Mouse (Mus musculus) liver, embryonic 13.5 days (tissue): ENCODE data around the gene Cyb5b. TPM values are rescaled to one million over a fixed set of nuclear protein-coding genes. Genes with fewer than 3 reads are reported as not detected.
"Not testable (repeated sequence)": the region's sequence is repeated elsewhere in the genome, so short reads cannot be mapped to it uniquely, and the experiment has no call there.

Experiments
- ATAC-seq: fragments of 200-750 bp; cut with Nextera tagmentation; 2 replicates; pipeline ENCODE4 v1.8.0; 2017; ENCODE audit warnings: low read depth, mild to moderate bottlenecking, moderate number of reproducible peaks, moderate library complexity
- DNase-seq: peaks from one replicate; pipeline ENCODE4 v3.0.0; 2022
- H3K27ac ChIP-seq: fragments of 300-500 bp; sonication (generic); 2 replicates; pipeline ENCODE4 v1.5.1; 2015; ENCODE audit warnings: moderate library complexity, mild to moderate bottlenecking, inconsistent platforms
- H3K27me3 ChIP-seq: fragments of 300-500 bp; sonication (generic); 2 replicates; pipeline ENCODE4 v1.6.1; 2015; ENCODE audit warnings: mild to moderate bottlenecking, inconsistent platforms
- H3K36me3 ChIP-seq: fragments of 300-500 bp; sonication (generic); 2 replicates; pipeline ENCODE4 v1.6.1; 2015; ENCODE audit warnings: mild to moderate bottlenecking, inconsistent platforms
- H3K4me1 ChIP-seq: fragments of 300-500 bp; sonication (generic); replicated peaks from 2 replicates; pipeline ENCODE4 v1.6.1; 2015; ENCODE audit warnings: inconsistent platforms
- H3K4me2 ChIP-seq: fragments of 300-500 bp; sonication (generic); 2 replicates; pipeline ENCODE4 v1.6.1; 2015; ENCODE audit warnings: inconsistent platforms, mild to moderate bottlenecking, moderate library complexity
- H3K4me3 ChIP-seq: fragments of 300-500 bp; sonication (generic); replicated peaks from 2 replicates; pipeline ENCODE4 v1.5.1; 2015; ENCODE audit warnings: mild to moderate bottlenecking, inconsistent platforms
- H3K9ac ChIP-seq: fragments of 300-500 bp; sonication (generic); 2 replicates; pipeline ENCODE4 v1.6.1; 2015; ENCODE audit warnings: mild to moderate bottlenecking, inconsistent platforms
- H3K9me3 ChIP-seq: fragments of 300-500 bp; sonication (generic); replicated peaks from 2 replicates; pipeline ENCODE4 v1.6.1; 2016; ENCODE audit warnings: inconsistent platforms
- WGBS: fragments of 180-500 bp; shearing (Covaris S2); methylation state at CpG from one replicate; pipeline ENCODE4 v1.1.7; 2015; ENCODE audit not compliant: insufficient replicate concordance; 5-methylcytosine and 5-hydroxymethylcytosine counted together
- polyA plus RNA-seq: library from polyadenylated mRNA; unstranded; fragments of >200 nt; fragmentation: Nextera tagmentation; extraction: Ambion mirVana; gene quantifications from 2 replicates; pipeline ENCODE4 v1.2.1, GENCODE M21; 2015

The Cyb5b gene
- 32.8 and 41.4 TPM in 2 replicates for polyA plus RNA-seq

DNA sequence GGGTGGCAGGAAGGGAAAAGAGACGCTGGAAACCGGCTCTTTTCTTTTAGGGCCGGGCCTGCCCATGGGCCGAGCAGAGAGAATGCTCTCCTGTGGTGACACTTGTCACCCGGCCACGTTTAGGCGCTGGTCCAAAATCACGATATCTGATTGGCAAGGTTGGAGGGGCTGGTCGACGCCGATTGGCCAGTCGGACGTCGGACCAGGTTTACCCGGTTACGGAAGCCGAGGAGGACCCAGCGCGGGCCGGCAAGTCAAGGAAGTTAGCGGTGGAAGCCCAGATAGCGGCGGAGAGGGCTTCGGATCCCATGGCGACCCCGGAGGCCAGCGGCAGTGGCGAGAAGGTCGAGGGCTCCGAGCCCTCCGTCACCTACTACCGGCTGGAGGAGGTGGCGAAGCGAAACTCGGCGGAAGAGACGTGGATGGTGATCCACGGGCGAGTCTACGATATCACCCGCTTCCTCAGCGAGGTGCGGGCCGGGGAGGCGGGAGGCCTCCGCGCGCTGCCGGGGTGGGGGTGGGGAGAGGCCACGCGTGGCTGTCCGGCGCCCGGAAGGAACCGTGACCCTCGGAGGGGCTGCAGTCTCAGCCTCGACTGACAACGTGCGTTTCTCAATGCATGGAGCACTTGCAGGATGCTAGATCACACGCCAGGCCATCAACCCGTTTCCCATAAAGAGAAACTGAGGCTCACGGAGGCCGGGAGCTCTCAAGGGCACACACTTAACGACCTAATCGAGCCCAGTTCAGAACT, at the start of gene Cyb5b:
Cyb5b (plus strand) TSS at position 237 of the 754 bp plus-strand sequence.
- Histone ChIP-seq H3K9ac (peak within 1 kb of the TSS; percentile 91), H3K4me1 (peaks cover 29% of the 10 kb centered on the region), H3K27me3 (no peaks in the 10 kb centered on the region), H3K4me2 (peak within 1 kb of the TSS; percentile 85), H3K9me3 (no peaks in the 10 kb centered on the region), H3K27ac (peak within 1 kb of the TSS; percentile 79), H3K4me3 (peak within 1 kb of the TSS; percentile 83), H3K36me3 (peaks cover 27% of the 10 kb centered on the region)
- DNase-seq (peak; percentile 89), ATAC-seq (peak; percentile 98)
- under 1% methylated on average over 65 of the region's 65 CpGs for WGBS

DNA sequence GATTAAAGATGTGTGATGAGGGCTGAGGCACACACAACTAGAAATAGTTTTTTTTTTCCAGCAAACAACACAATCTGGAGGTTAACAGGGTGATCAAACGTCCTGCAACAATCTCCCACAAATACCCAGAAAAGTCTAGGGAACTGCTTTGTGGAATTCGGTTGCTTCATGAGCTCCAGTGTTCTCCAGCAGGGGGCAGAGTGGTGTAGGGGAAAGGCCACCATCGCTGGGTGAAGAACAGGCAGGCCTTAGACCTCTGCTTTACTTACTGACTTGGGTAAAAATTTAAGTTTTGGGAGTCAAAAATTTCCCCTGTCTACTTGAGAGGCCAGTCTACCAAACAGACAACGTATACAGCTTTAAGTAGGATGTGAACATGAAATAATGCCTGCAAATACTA, 45.9 kb upstream of the Cyb5b start:
- Histone ChIP-seq H3K9ac (no peak overlapping the region), H3K27ac (no peak overlapping the region), H3K9me3 (no peaks in the 10 kb centered on the region), H3K4me1 (peaks cover 8% of the 10 kb centered on the region; the same call in 1 of the 2 replicates), H3K4me3 (no peak overlapping the region), H3K27me3 (no peaks in the 10 kb centered on the region), H3K4me2 (no peak overlapping the region), H3K36me3 (no peaks in the 10 kb centered on the region)
- peak; percentile 44 for DNase-seq
- 7% methylated on average over 4 of the region's 4 CpGs for WGBS
- ATAC-seq: no peak

DNA sequence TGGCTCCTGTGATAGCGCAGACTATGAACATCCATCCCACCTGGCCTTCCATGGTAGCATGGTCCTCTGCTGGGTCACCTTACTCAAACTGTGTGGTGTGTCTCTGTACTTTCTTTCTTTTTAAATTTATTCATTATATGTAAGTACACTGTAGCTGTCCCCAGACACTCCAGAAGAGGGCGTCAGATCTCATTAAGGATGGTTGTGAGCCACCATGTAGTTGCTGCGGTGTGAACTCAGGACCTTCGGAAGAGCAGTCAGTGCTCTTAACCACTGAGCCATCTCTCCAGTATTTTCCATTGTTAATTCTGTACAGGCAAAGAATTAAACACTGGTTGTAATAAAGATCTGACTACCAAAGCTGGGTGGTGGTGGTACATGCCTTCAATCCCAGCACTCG, 42.4 kb upstream of the Cyb5b start:
- not testable (repeated sequence) for H3K4me1 ChIP-seq, H3K4me3 ChIP-seq, DNase-seq, H3K9me3 ChIP-seq, H3K36me3 ChIP-seq, ATAC-seq, H3K27ac ChIP-seq, H3K9ac ChIP-seq, H3K27me3 ChIP-seq, H3K4me2 ChIP-seq
- 78% methylated on average over 5 of the region's 5 CpGs for WGBS

DNA sequence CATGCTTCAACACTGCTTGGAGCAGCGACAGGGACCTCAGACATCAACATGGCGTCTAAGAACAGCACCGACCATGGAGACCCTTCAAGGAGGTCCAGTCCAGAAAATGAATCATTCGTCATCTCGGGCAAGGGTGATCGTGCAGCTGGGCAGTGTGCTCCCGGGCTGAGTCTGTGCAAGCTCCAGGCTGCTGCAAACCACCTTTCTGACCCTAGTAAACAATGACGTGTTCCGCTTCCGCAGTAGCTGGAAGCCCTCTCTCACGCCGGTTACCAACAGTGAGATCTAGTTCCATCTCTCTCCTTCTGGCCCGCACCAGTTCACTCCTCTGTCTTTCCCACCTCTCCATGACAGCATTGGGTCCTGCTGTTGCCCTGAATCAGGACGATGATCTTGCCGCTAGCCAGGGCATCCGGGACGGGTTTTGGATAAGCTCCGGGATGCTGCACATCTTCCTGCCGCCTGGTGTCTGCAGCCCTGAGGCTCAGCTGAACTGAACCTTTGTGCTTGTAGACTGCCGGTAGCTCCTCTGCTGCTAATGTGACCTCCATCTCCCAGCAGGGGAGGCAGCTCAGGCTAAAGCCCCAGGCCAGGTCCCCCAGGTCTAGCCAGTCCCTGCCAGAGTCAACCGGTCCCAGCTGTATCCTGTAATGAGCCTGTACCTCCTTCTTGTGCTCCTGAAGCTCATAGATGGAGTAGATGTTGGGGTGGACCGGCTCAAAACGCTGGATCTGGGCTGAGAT, 41.3 kb upstream of the Cyb5b start:
- 0 out of 2 replicates have a peak, but pooled peaks have one; percentile 36 for ATAC-seq
- no peak overlapping the region for H3K27ac ChIP-seq
- H3K27me3 ChIP-seq: no peaks in the 10 kb centered on the region
- no peaks in the 10 kb centered on the region for H3K36me3 ChIP-seq
- H3K9ac ChIP-seq: no peak overlapping the region
- H3K9me3 ChIP-seq: no peaks in the 10 kb centered on the region
- H3K4me2 ChIP-seq: peak overlapping the region; percentile 41
- WGBS: 67% methylated on average over 23 of the region's 23 CpGs
- peak overlapping the region; percentile 30 for H3K4me3 ChIP-seq
- peaks cover 10% of the 10 kb centered on the region for H3K4me1 ChIP-seq
- no peak for DNase-seq

DNA sequence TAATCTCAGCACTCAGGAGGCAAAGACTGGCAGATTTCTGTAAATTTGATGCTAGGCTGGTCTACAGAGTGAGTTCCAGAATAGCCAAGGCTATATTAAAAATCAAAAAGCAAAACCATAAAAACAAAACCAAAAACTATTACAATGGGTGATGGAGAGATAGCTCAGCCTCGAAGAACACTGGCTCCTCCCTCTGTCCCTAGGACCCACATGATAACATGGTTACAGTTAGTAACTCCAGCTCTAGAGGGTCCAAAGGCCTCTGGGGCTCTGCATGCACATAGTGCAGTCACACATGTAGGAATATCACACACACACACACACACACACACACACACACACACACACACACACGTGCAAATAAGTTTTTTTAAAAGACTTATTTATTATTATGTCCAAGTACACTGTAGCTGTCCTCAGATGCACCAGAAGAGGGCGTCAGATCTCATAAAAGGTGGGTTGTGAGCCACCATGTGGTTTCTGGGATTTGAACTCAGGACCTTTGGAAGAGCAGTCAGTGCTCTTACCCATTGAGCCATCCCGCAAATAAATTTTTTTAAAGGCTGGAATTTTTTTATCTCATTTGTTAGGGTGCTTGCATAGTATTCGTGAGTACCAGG, 40.5 kb upstream of the Cyb5b start:
- H3K4me3 ChIP-seq: no peak overlapping the region
- DNase-seq: no peak
- no peaks in the 10 kb centered on the region for H3K27me3 ChIP-seq
- 58% methylated on average over 5 of the region's 5 CpGs for WGBS
- H3K4me1 ChIP-seq: peaks cover 18% of the 10 kb centered on the region
- no peak overlapping the region for H3K27ac ChIP-seq
- H3K9ac ChIP-seq: no peak overlapping the region
- no peaks in the 10 kb centered on the region for H3K36me3 ChIP-seq
- ATAC-seq: 0 out of 2 replicates have a peak, but pooled peaks have one; percentile 29
- no peak overlapping the region for H3K4me2 ChIP-seq
- no peaks in the 10 kb centered on the region for H3K9me3 ChIP-seq

DNA sequence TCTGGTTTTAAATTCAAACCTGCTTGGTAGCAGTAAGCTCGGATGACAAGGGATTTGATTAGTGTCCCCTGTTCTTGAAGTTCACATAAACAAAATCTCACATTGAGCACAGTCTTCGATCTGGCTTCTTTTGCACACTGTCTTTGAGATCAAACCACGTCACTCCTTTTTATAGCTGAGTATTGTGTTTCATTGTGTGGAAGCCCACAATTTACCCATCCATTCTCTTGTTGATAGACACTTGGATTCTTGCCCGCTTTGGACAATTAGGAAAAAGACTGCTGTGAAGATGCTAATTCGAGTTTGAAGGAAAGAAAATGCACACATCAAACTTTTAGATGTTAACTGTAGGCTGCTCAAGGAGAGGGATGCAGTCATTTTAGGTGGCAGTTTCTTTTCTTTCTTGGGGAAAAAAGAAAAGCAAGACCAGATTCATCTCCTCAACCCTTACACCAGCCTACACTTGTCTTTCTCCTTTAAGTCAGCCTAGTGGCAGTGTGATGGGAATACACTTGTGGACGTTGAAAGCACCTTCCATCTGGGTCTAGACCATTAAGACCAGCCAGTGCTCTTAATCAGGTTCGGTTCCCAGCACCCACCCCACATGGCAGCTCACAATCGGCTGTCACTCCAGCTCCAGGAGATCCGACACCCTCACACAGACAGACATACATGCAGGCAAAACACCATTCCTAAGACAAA, 39.7 kb upstream of the Cyb5b start:
- Histone ChIP-seq H3K36me3 (no peaks in the 10 kb centered on the region), H3K4me3 (no peak overlapping the region), H3K4me2 (no peak overlapping the region), H3K9ac (no peak overlapping the region), H3K27me3 (no peaks in the 10 kb centered on the region), H3K4me1 (peaks cover 22% of the 10 kb centered on the region), H3K9me3 (no peaks in the 10 kb centered on the region), H3K27ac (no peak overlapping the region)
- no peak for DNase-seq
- no peak for ATAC-seq
- WGBS: 70% methylated on average over 9 of the region's 9 CpGs

DNA sequence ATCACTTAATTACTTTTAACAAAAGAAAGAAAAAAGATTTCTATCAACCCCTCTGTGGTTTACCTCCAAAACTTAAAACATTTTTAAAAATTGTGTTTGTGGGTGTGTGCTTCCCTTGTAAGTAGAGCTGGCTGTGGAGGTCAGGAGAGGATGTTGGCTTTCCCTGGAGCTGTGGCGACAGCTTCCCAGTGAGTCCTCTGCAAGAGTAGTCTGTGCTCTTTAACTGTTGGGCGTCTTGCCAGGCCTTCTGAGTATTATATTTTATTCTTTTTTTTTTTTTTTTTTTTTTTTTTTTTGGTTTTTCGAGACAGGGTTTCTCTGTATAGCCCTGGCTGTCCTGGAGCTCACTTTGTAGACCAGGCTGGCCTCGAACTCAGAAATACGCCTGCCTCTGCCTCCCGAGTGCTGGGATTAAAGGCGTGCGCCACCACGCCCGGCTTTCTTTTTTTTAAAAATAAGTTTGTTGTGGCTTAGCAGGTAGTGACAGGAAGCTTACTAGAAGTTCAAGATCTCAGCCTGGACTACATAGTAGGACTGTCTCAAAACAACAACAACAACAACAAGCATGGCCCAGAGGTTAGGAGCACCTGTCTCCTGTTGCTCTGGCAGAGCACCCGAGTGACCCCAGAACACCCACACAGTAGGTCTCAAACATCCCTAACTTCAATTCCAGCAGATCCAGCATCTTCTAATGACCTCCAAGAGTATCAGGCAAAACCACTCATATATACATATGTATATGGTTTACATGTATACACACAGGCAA, 38.9 kb upstream of the Cyb5b start:
- Histone ChIP-seq H3K4me3 (no peak overlapping the region), H3K27me3 (no peaks in the 10 kb centered on the region), H3K9ac (no peak overlapping the region), H3K9me3 (no peaks in the 10 kb centered on the region), H3K4me1 (peaks cover 26% of the 10 kb centered on the region), H3K36me3 (no peaks in the 10 kb centered on the region), H3K27ac (no peak overlapping the region), H3K4me2 (no peak overlapping the region)
- DNase-seq (no peak), ATAC-seq (no peak)
- 77% methylated on average over 10 of the region's 11 CpGs for WGBS

DNA sequence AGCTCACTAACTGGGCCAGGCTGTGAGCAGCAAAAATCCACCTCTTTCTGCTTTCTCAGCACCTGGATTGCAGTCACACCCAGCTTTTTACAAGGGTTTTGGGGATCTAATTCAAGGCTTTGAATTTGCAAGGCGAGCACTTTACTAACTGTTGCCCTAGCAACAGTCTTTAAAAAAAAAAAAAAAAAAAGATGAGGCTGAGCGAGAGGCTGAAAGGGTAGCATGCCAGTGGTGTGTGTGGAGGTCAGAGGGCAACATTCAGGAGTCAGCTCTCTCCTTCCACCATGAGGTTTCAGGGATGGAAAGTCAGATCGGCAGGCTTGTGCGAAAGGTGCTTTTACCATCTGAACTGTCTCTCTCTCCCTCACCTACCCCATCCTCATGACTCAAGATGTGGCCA, 37.2 kb upstream of the Cyb5b start:
- no peak overlapping the region for H3K4me2 ChIP-seq
- ATAC-seq (no peak), DNase-seq (no peak)
- no peaks in the 10 kb centered on the region for H3K36me3 ChIP-seq
- H3K9me3 ChIP-seq: no peaks in the 10 kb centered on the region
- H3K27ac ChIP-seq: no peak overlapping the region
- no peaks in the 10 kb centered on the region for H3K27me3 ChIP-seq
- WGBS: 72% methylated on average over 4 of the region's 4 CpGs
- H3K4me3 ChIP-seq: no peak overlapping the region
- no peak overlapping the region for H3K9ac ChIP-seq
- peaks cover 30% of the 10 kb centered on the region for H3K4me1 ChIP-seq

DNA sequence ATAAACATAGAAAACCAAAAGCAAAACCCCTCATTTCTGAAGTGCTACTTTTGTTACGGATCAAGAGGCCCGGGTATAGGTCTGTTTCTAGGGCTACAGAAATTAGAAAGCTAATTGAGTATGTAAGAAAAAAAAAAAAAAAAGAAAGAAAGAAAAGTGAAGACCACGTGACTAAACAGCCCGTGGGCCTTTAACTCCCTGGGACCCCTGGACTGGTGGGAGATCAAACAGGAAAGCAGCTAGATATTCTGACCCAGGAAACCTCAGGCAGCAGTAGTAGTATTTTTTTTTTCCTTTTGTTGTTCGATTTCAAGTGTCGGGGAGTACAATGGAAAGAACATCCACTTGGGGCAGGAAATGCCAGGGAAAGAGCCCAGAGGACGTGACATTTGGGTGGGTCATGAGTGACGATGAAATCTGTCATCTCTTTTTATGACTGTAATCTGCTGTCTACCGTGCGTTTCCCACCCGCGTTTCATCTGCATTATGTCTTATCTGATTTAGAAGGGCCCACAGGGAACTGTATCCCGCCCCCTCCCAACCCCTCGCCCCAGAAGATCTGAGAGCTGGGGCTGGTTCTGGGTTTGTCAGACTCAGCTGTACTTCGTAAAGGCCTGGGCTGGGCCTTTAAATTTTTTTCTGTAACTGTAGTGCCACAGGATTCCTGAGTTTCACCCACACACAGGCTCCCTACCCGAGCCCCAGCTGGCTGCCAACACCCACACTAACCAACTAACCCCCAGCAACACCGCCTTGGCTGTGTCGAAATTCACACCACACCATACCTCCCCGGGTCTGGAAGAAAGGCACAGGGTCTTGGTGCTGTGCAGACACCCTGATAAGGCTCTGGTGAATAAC, 36.1 kb upstream of the Cyb5b start:
- no peaks in the 10 kb centered on the region for H3K9me3 ChIP-seq
- no peaks in the 10 kb centered on the region for H3K27me3 ChIP-seq
- H3K4me2 ChIP-seq: peak overlapping the region; percentile 45
- DNase-seq: no peak
- 29% methylated on average over 19 of the region's 19 CpGs for WGBS
- H3K36me3 ChIP-seq: no peaks in the 10 kb centered on the region
- H3K27ac ChIP-seq: no peak overlapping the region
- peak; percentile 47 for ATAC-seq
- H3K4me1 ChIP-seq: peaks cover 30% of the 10 kb centered on the region
- H3K4me3 ChIP-seq: 0 out of 2 replicates have a peak overlapping the region, but pooled peaks have one; percentile 7
- peak overlapping the region; percentile 15 for H3K9ac ChIP-seq

DNA sequence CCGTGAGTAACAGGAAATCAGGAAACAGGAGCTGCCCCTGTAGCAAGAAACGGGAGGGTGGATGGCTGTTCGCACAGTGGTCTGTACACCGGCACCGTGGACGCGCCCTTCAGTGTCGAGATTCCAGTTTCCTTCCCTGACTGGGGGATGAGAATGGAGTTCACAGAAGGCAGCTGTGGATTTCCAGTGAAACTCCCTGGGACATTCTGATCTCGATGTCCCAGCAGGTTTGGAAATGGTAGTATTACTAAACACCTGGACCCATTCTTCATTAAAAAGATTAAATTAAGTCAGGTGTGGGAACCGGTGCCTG, 35.5 kb upstream of the Cyb5b start:
- no peaks in the 10 kb centered on the region for H3K36me3 ChIP-seq
- no peaks in the 10 kb centered on the region for H3K9me3 ChIP-seq
- 0 out of 2 replicates have a peak overlapping the region, but pooled peaks have one; percentile 7 for H3K4me3 ChIP-seq
- no peak overlapping the region for H3K27ac ChIP-seq
- no peak for DNase-seq
- no peaks in the 10 kb centered on the region for H3K27me3 ChIP-seq
- peak overlapping the region; percentile 15; the same call in 1 of the 2 replicates for H3K9ac ChIP-seq
- ATAC-seq: no peak
- peak overlapping the region; percentile 45; the same call in 1 of the 2 replicates for H3K4me2 ChIP-seq
- H3K4me1 ChIP-seq: peaks cover 30% of the 10 kb centered on the region
- 42% methylated on average over 10 of the region's 10 CpGs for WGBS
